Mouse (Mus musculus): ENCODE measurements at regions not wholly inside any gene's neighbourhood (a gene's known extent, or its start where the extent isn't known, plus 50 kb on each side); places are given as distances from the start of the nearest gene placed in this dataset.

GRCm38 (mm10) chr7:34458851-34459250 lies 65.7 kb upstream of the Lsm14a start:
- Histone ChIP-seq H3K4me3 (ENCODE audit: inconsistent target) (no peak overlapping the region), H3K36me3 (ENCODE audit: inconsistent target) (no peaks in the 10 kb centered on the region), H3K27ac (no peak overlapping the region), H3K79me2 (ENCODE audit: inconsistent target) (no peaks in the 10 kb centered on the region)
- 73% methylated on average over 4 of the region's 4 CpGs for WGBS (ENCODE audit: missing documents)

- Histone ChIP-seq H3K4me3 (ENCODE audit: inconsistent target) (no peak overlapping the region), H3K36me3 (ENCODE audit: inconsistent target) (no peaks in the 10 kb centered on the region), H3K79me2 (ENCODE audit: inconsistent target) (no peaks in the 10 kb centered on the region), H3K27ac (peak overlapping the region; percentile 30; the same call in 1 of the 2 replicates)
- 42% methylated on average over 2 of the region's 2 CpGs for WGBS (ENCODE audit: missing documents)
These were observed 55.2 kb upstream of the Lsm14a start for GRCm38 (mm10) chr7:34448364-34448763.

- Histone ChIP-seq H3K79me2 (ENCODE audit: inconsistent target) (no peaks in the 10 kb centered on the region), H3K27ac (no peak overlapping the region), H3K4me3 (ENCODE audit: inconsistent target) (no peak overlapping the region), H3K36me3 (ENCODE audit: inconsistent target) (no peaks in the 10 kb centered on the region)
- 83% methylated on average over 17 of the region's 17 CpGs for WGBS (ENCODE audit: missing documents)
These were observed 51.1 kb upstream of the Lsm14a start for GRCm38 (mm10) chr7:34444263-34444662.
